11 mouse cellular contexts compared by ENCODE assay signal in genomic region chr19:29641510-29641909, GRCm38 (mm10). TPM values are rescaled to one million over a fixed set of nuclear protein-coding genes. Genes with fewer than 3 reads are reported as not detected.
DNase-seq lines count a peak whose midpoint lies in the region; ATAC-seq lines count a peak whose summit lies in the region.
"Had no signal": no experiment of that assay in that cellular context is flagged by ENCODE, and none has a peak within 500 bp of the region (broad histone marks: within the 10 kb centered on the region; RNA-seq: fewer than 3 reads in every experiment).

No protein-coding gene starts in this region.

- H3K9me3 ChIP-seq in kidney, embryonic 15.5 days (replicated peaks), result no peaks in the 10 kb centered on the region
- H3K9me3 ChIP-seq in embryonic facial prominence, embryonic 10.5 days, result no peaks in the 10 kb centered on the region
- no peaks in the 10 kb centered on the region for H3K9me3 ChIP-seq in limb, embryonic 12.5 days

- peaks cover 22% of the 10 kb centered on the region for H3K4me1 ChIP-seq in kidney, embryonic 15.5 days
- H3K4me1 ChIP-seq in embryonic facial prominence, embryonic 10.5 days, result peaks cover 30% of the 10 kb centered on the region
- H3K4me1 ChIP-seq in limb, embryonic 12.5 days (replicated peaks), result peaks cover 25% of the 10 kb centered on the region

- H3K27ac ChIP-seq in kidney, embryonic 15.5 days, result peak overlapping the region; percentile 68; the same call in 1 of the 2 replicates
- H3K27ac ChIP-seq in embryonic facial prominence, embryonic 10.5 days (replicated peaks), result peak overlapping the region; percentile 73
- H3K27ac ChIP-seq in limb, embryonic 12.5 days, result 0 out of 2 replicates have a peak overlapping the region, but pooled peaks have one; percentile 23
- H3K27ac ChIP-seq: left cerebral cortex, adult 2 months had no signal

- H3K4me2 ChIP-seq in kidney, embryonic 15.5 days, result peak overlapping the region; percentile 42
- peak overlapping the region; percentile 35 for H3K4me2 ChIP-seq in limb, embryonic 12.5 days

- WGBS in kidney, embryonic 15.5 days, result 58% methylated on average over 5 of the region's 5 CpGs
- 41% methylated on average over 5 of the region's 5 CpGs for WGBS in embryonic facial prominence, embryonic 10.5 days
- WGBS in limb, embryonic 12.5 days, result 40% methylated on average over 5 of the region's 5 CpGs

- ATAC-seq in frontal cortex, adult (ENCODE audit: low TSS enrichment), result peak; percentile 28; the same call in 1 of the 2 replicates
- ATAC-seq in kidney, embryonic 15.5 days (replicated peaks; ENCODE audit: low FRiP score), result 0 out of 2 replicates have a peak, but pooled peaks have one; percentile 23
- ATAC-seq in limb, embryonic 12.5 days (ENCODE audit: insufficient number of reproducible peaks, insufficient read depth, low FRiP score, low TSS enrichment, low read depth), result no peak

- no peak overlapping the region for H3K4me3 ChIP-seq in kidney, embryonic 15.5 days (replicated peaks)
- no peak overlapping the region for H3K4me3 ChIP-seq in embryonic facial prominence, embryonic 10.5 days
- H3K4me3 ChIP-seq in limb, embryonic 12.5 days (replicated peaks), result no peak overlapping the region
- H3K4me3 ChIP-seq: left cerebral cortex, adult 2 months had no signal

- H3K27me3 ChIP-seq in kidney, embryonic 15.5 days, result no peaks in the 10 kb centered on the region
- no peaks in the 10 kb centered on the region for H3K27me3 ChIP-seq in embryonic facial prominence, embryonic 10.5 days (replicated peaks; ENCODE audit: low read depth, poor library complexity, severe bottlenecking)
- H3K27me3 ChIP-seq in limb, embryonic 12.5 days, result no peaks in the 10 kb centered on the region

- peaks cover 22% of the 10 kb centered on the region for H3K36me3 ChIP-seq in kidney, embryonic 15.5 days
- H3K36me3 ChIP-seq in embryonic facial prominence, embryonic 10.5 days (replicated peaks), result peaks cover 34% of the 10 kb centered on the region
- peaks cover 16% of the 10 kb centered on the region; the same call in 1 of the 2 replicates for H3K36me3 ChIP-seq in limb, embryonic 12.5 days

- no peak for DNase-seq in frontal cortex, postnatal 10 days (ENCODE audit: low spot score in 2 of 2)
- no peak for DNase-seq in kidney, adult 18-20 months
- DNase-seq in embryonic facial prominence, embryonic 10.5 days (ENCODE audit: low spot score), result no peak
- DNase-seq in urinary bladder, postnatal 4 days (ENCODE audit: low spot score in 2 of 2), result no peak
- DNase-seq in left cerebral cortex, adult 8-10 months (ENCODE audit: low spot score in 2 of 2), result no peak
- DNase-seq: kidney, adult 8-10 months had no signal

- no peak overlapping the region for H3K9ac ChIP-seq in kidney, embryonic 15.5 days
- H3K9ac ChIP-seq in limb, embryonic 12.5 days (replicated peaks), result no peak overlapping the region

RNA-seq across cellular contexts. Expression of gene Ermp1, which starts 6.7 kb away (rescaled TPM):
- 24.0 and 25.5 TPM in 2 replicates for polyA plus RNA-seq in kidney, embryonic 15.5 days (2015; fragmentation: Nextera tagmentation; extraction: Ambion mirVana)
- 16.9 and 17.7 TPM in 2 replicates for polyA plus RNA-seq in embryonic facial prominence, embryonic 10.5 days (2016; fragmentation: Nextera tagmentation; extraction: Ambion mirVana)
- polyA plus RNA-seq in limb, embryonic 12.5 days (2016; fragmentation: Nextera tagmentation; extraction: Ambion mirVana), result 18.3 and 19.2 TPM in 2 replicates
- total RNA-seq in left cerebral cortex, adult 8-10 months (2022), result 10 to 100 TPM; 37.0 to 41.9 (median 40.1) TPM

RNA-seq across cellular contexts. Expression of gene Mlana, which starts 56.1 kb away (rescaled TPM):
- not detected in 2 replicates for polyA plus RNA-seq in kidney, embryonic 15.5 days (2015; fragmentation: Nextera tagmentation; extraction: Ambion mirVana)
- polyA plus RNA-seq in embryonic facial prominence, embryonic 10.5 days (2016; fragmentation: Nextera tagmentation; extraction: Ambion mirVana), result 0.21 and 0.50 TPM in 2 replicates
- not detected in 2 replicates for polyA plus RNA-seq in limb, embryonic 12.5 days (2016; fragmentation: Nextera tagmentation; extraction: Ambion mirVana)
- under 1 TPM in 1 of 4 experiments, not detected in 3; 0.39 TPM for total RNA-seq in left cerebral cortex, adult 8-10 months (2022)
- total RNA-seq: adrenal gland, adult 8-10 months had no signal

Comparison
In these comparisons a context has a peak if more than half of its experiments do, and no peak if none do; other contexts are left out.
1. H3K27ac ChIP-seq: peak in every context shown above with its lines; median percentile 73 in embryonic facial prominence, embryonic 10.5 days; 68 in kidney, embryonic 15.5 days; 23 in limb, embryonic 12.5 days.